Mouse (Mus musculus) left cerebral cortex, adult 2 months (tissue): ENCODE measurements around the gene Vmn1r116. TPM values are rescaled to one million over a fixed set of nuclear protein-coding genes. Genes with fewer than 3 reads are reported as not detected.
"Not testable (repeated sequence)": the region's sequence is repeated elsewhere in the genome, so short reads cannot be mapped to it uniquely, and the experiment has no call there.

Experiments used
- DNase-seq, 2 experiments: peaks; one replicate each; pipeline ENCODE4 v3.0.0; 2021 to 2022; ENCODE audit warnings: low spot score in 2 of 2, mixed read lengths in 1 of 2; ENCODE audit errors: extremely low spot score in 1 of 2
- H3K27ac ChIP-seq: fragments of 200-600 bp; 2 replicates; pipeline ENCODE4 v1.8.1; 2022
- H3K4me3 ChIP-seq: fragments of 200-600 bp; 2 replicates; pipeline ENCODE4 v1.8.1; 2022
- intact Hi-C: fragments of 180-260 bp; cut with DNase I; formaldehyde crosslinking; loops from one replicate; pipeline ENCODE4 v1.15.1; 2025
- long read RNA-seq, 2 experiments: library from polyadenylated mRNA; stranded (forward); transcript quantifications; one replicate each; pipeline ENCODE4 v2.0.0; 2021; ENCODE audit warnings: borderline mapping rate in 2 of 2
- total RNA-seq, 2 experiments: library from RNA; stranded (reverse); gene quantifications; 2 replicates each; pipeline ENCODE4 v1.2.3; 2021

Gene Vmn1r116
- not detected for total RNA-seq
- long read RNA-seq, experiment 1 = 0 reads
- long read RNA-seq, experiment 2 = 0 reads

- intact Hi-C loops, H3K4me3 ChIP-seq, DNase-seq, H3K27ac ChIP-seq: not testable (repeated sequence)
Observed at GRCm38 (mm10) chr7:20871956-20872355, at the start of gene Vmn1r116. TSS of gene Vmn1r116 (plus strand) at chr7:20872256.

- H3K27ac ChIP-seq, H3K4me3 ChIP-seq, DNase-seq, intact Hi-C loops: not testable (repeated sequence)
Observed at GRCm38 (mm10) chr7:20844885-20845284, 27.2 kb upstream of the Vmn1r116 start, which contains the start of gene Vmn1r115. TSS of gene Vmn1r115 (minus strand) at chr7:20844985.

- DNase-seq, H3K4me3 ChIP-seq, H3K27ac ChIP-seq, intact Hi-C loops: not testable (repeated sequence)
Observed at GRCm38 (mm10) chr7:20884021-20884420, 12.0 kb downstream of the Vmn1r116 start, which contains the start of gene Vmn1r117. TSS of gene Vmn1r117 (minus strand) at chr7:20884121.

- intact Hi-C loops, H3K27ac ChIP-seq, H3K4me3 ChIP-seq, DNase-seq: not testable (repeated sequence)
Observed at GRCm38 (mm10) chr7:20912247-20912646, 40.2 kb downstream of the Vmn1r116 start, which contains the start of gene Vmn1r118. TSS of gene Vmn1r118 (minus strand) at chr7:20912347.

Other genes with a start within 250 kb of the Vmn1r116 start
- gene Vmn1r107, start 203.3 kb upstream of the Vmn1r116 start, total RNA-seq = not detected
- not detected for gene Vmn1r111, start 169.0 kb upstream of the Vmn1r116 start, total RNA-seq
- not detected for gene Gm10668, start 141.6 kb upstream of the Vmn1r116 start, total RNA-seq
- not detected for gene Vmn1r112, start 101.1 kb upstream of the Vmn1r116 start, total RNA-seq
- gene Vmn1r113, start 85.0 kb upstream of the Vmn1r116 start, total RNA-seq = not detected
- not detected for gene Vmn1r114, start 60.1 kb upstream of the Vmn1r116 start, total RNA-seq
- not detected for gene Vmn1r115, start 27.3 kb upstream of the Vmn1r116 start, total RNA-seq
- gene Vmn1r117, start 11.9 kb downstream of the Vmn1r116 start, total RNA-seq = not detected
- not detected for gene Vmn1r118, start 40.1 kb downstream of the Vmn1r116 start, total RNA-seq
- gene Vmn1r119, start 140.2 kb downstream of the Vmn1r116 start, total RNA-seq = not detected
- gene Vmn1r120, start 181.5 kb downstream of the Vmn1r116 start, total RNA-seq = not detected
- gene Vmn1r121, start 226.3 kb downstream of the Vmn1r116 start, total RNA-seq = not detected